Mouse (Mus musculus): ENCODE measurements around the gene Lsm4. TPM values are rescaled to one million over a fixed set of nuclear protein-coding genes. Genes with fewer than 3 reads are reported as not detected.

The Lsm4 gene
- total RNA-seq, 2 experiments from 2014 or later = 67.8 to 71.7 TPM

- DNase-seq (ENCODE audit: low spot score in 2 of 2) = peak in 1 of 2 experiments; percentile 59
Observed at GRCm38 (mm10) chr8:70699116-70699833, 26.2 kb downstream of the Lsm4 start.

GRCm38 (mm10) chr8:70699834-70700554, 26.9 kb downstream of the Lsm4 start:
- DNase-seq (ENCODE audit: low spot score in 2 of 2) = peak; percentile 84 to 88

GRCm38 (mm10) chr8:70700555-70700922, 27.5 kb downstream of the Lsm4 start:
- DNase-seq (ENCODE audit: low spot score in 2 of 2) = peak; percentile 82 to 88

- DNase-seq (ENCODE audit: low spot score in 2 of 2) = no peak
Observed at GRCm38 (mm10) chr8:70701048-70701981, 28.3 kb downstream of the Lsm4 start.

GRCm38 (mm10) chr8:70701982-70702841, 29.2 kb downstream of the Lsm4 start:
- no peak for DNase-seq (ENCODE audit: low spot score in 2 of 2)

GRCm38 (mm10) chr8:70702842-70703182, 29.8 kb downstream of the Lsm4 start:
- no peak for DNase-seq (ENCODE audit: low spot score in 2 of 2)

GRCm38 (mm10) chr8:70703287-70703686, 30.2 kb downstream of the Lsm4 start, which contains the start of gene Iqcn:
Gene Iqcn (plus strand): TSS chr8:70703457.
- DNase-seq (ENCODE audit: low spot score in 2 of 2) = no peak

- no peak for DNase-seq (ENCODE audit: low spot score in 2 of 2)
Observed at GRCm38 (mm10) chr8:70708281-70708680, 35.2 kb downstream of the Lsm4 start.

GRCm38 (mm10) chr8:70709794-70710193, 36.7 kb downstream of the Lsm4 start:
- DNase-seq (ENCODE audit: low spot score in 2 of 2) = no peak

- no peak for DNase-seq (ENCODE audit: low spot score in 2 of 2)
Observed at GRCm38 (mm10) chr8:70710296-70710695, 37.2 kb downstream of the Lsm4 start.

GRCm38 (mm10) chr8:70711041-70711440, 38.0 kb downstream of the Lsm4 start:
- DNase-seq (ENCODE audit: low spot score in 2 of 2) = no peak

- no peak for DNase-seq (ENCODE audit: low spot score in 2 of 2)
Observed at GRCm38 (mm10) chr8:70713991-70714390, 40.9 kb downstream of the Lsm4 start.

- no peak for DNase-seq (ENCODE audit: low spot score in 2 of 2)
Observed at GRCm38 (mm10) chr8:70715086-70715485, 42.0 kb downstream of the Lsm4 start.

- no peak for DNase-seq (ENCODE audit: low spot score in 2 of 2)
Observed at GRCm38 (mm10) chr8:70716521-70717400, 43.7 kb downstream of the Lsm4 start.

- DNase-seq (ENCODE audit: low spot score in 2 of 2) = no peak
Observed at GRCm38 (mm10) chr8:70718297-70718696, 45.2 kb downstream of the Lsm4 start, which contains the start of gene Gm3336. Gene Gm3336 (plus strand): TSS chr8:70718543.

- no peak for DNase-seq (ENCODE audit: low spot score in 2 of 2)
Observed at GRCm38 (mm10) chr8:70719796-70720270, 46.8 kb downstream of the Lsm4 start.

GRCm38 (mm10) chr8:70720739-70721138, 47.7 kb downstream of the Lsm4 start:
- peak; percentile 83 to 86 for DNase-seq (ENCODE audit: low spot score in 2 of 2)

GRCm38 (mm10) chr8:70721601-70722000, 48.6 kb downstream of the Lsm4 start:
- no peak for DNase-seq (ENCODE audit: low spot score in 2 of 2)

- no peak for DNase-seq (ENCODE audit: low spot score in 2 of 2)
Observed at GRCm38 (mm10) chr8:70723486-70724210, 50.6 kb downstream of the Lsm4 start, which contains the start of gene Pde4c. Gene Pde4c (plus strand): TSS chr8:70723720.
